Mouse (Mus musculus): ENCODE measurements around the gene Mrps10.

- no peak for TF ChIP-seq CTCF (IDR thresholded peaks at IDR 0.05; ENCODE audit: low read depth)
- TF ChIP-seq EP300 (optimal IDR thresholded peaks at IDR 0.05), result no peak
Measured at GRCm38 (mm10) chr17:47400451-47400850, 31.8 kb downstream of the Mrps10 start, which contains the start of gene Guca1a.

All from stomach, postnatal 0 days (tissue).